Mouse (Mus musculus): ENCODE data around the gene AI182371.

Gene AI182371

DNA sequence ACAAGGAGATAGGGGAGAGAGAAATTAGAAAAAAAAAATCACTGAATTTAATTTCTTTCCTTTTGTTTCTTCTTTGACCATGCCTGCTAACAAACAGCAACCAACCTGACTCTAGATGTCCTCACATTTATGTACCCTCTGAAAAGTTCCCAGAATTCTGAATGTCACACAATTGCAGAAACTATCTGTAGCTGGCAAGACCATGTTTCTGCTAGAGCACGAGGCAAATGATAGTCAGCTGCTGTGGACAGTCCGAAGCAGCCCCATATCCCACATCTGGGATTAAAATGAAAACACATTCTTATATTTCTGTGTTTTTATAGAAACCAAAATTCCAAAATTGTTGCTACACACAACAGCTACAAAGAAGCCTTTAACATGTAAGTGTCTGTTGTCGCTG lies at the start of gene AI182371:
AI182371 (minus strand) TSS at position 101 of the 400 bp plus-strand sequence.
- DNase-seq (ENCODE audit: low spot score in 2 of 2): no peak

DNA sequence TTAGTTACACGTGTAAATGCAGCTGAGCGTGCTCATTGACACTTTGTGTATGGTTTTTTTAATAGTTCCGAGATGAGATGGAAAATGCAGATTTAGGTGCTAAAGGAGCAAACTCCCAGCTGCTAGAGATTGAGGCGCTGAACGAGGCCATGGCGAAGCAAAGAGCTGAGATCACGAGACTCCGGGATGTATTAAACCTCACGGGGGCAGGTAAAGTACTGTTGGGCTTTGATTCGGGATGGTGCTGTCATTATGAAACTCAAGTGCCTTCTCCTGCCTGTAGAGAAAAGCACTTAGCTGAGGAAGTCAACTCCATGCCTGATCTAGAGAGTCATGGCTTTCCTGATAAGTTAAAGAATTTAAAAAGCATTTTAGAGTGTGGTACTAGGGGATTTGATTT lies 47.5 kb upstream of the AI182371 start:
- DNase-seq (ENCODE audit: low spot score in 2 of 2): no peak

DNA sequence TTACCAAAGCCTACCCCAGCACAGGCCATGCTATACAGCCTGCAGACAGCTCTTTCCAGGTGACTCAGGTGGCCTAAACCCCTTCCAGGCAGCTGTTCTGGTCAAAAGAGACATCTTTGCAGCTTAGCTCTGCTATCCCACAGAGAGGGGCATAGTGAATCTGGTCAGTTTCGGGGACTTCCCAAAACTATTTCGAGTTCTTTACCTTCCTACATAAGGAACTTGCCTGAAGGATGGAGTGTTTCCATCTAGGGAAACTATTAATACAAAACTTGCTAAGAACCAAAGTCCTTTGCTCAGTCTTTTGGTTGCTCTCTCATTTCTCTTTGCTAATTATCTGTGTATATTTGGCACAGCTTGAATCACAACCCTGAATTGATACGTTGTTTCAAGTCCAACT lies 40.3 kb upstream of the AI182371 start:
- no peak for DNase-seq (ENCODE audit: low spot score in 2 of 2)

DNA sequence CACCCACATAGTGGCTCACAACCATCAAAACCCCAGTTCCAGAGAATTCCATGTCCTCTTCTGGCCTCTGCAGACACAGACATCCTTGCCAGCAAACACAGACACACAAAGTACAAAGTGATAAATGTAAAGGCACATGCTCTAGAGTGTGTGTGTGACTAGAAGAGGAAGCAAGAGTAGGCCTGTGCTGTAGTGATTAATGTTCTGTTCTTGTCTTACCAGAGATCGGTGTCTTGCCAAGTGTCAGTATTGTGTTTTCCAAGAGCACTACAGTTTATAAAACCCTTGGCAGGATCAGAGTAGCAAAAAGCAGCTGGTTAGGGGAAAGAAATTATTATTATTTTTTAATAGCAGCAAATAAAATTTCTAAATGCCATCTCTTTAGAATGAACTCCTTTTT lies 37.2 kb upstream of the AI182371 start:
- DNase-seq (ENCODE audit: low spot score in 2 of 2): no peak

DNA sequence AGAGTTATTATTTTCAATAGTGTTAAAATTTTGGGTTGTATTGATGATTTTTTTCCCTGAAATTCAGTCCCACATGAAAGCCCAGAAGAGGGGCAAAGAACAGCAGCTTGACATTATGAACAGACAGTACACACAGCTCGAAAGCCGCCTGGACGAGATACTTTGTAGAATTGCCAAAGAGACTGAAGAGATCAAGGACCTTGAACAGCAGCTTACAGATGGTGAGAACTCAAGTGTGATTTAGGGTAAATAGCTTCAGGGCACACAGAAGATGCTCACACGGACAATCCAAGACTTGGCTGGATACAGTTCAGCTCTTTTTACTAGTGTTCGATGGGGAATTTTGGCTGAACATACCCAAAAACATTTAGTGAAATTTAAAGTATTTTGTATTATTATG lies 32.5 kb upstream of the AI182371 start:
- DNase-seq (ENCODE audit: low spot score in 2 of 2): no peak

DNA sequence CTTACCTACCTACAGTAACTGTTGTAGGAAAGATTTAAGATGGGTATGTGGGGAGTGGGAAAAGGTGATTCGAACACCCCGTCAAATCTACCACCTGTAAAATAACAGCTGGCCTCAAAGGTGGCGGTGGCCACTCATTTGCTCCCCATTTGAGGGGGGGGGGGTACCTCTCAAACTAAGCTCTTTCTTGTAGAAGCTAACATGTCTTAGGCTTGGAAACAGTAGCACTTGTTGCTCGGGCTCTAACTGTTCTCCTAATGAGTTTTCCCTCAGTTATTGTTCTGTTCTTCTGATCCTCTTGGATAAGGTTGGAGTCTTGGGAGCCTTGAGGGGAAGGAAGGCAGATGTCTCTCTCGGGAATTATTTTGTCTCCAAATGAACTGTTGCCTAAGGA lies 31.3 kb upstream of the AI182371 start:
- no peak for DNase-seq (ENCODE audit: low spot score in 2 of 2)

DNA sequence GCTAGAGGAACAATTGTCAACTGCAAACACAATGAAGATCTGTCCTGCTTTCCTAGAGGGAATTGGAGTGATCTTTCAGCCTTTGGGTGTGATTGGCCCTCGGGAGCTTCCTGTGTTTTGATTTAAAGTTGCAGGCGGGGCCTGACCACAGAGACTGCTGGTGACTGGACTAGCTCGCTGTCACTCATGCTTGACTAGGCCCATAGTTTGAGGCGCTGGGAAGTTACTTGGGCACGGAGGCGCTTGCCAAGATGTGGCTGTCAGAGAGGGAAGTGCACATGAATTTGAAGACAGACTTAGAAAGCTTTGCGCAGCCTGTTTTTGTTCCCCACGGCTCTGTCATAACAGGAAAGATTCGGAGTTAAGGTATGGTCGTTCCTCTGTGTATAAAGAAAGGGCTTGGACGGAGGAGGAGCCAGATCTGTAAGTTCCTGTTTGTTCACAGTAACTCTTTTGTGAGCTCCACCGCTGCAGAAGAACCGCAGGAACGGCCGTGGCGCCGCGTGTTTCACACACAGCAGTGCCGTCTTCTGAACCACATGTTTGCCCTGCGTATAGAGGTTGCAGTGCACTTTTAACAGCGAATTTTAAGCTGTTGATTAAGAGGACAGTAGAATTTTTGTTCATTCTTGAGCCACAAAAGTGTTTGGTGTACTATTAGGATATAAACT lies 30.8 kb upstream of the AI182371 start:
- DNase-seq (ENCODE audit: low spot score in 2 of 2): peak; percentile 77 to 83

DNA sequence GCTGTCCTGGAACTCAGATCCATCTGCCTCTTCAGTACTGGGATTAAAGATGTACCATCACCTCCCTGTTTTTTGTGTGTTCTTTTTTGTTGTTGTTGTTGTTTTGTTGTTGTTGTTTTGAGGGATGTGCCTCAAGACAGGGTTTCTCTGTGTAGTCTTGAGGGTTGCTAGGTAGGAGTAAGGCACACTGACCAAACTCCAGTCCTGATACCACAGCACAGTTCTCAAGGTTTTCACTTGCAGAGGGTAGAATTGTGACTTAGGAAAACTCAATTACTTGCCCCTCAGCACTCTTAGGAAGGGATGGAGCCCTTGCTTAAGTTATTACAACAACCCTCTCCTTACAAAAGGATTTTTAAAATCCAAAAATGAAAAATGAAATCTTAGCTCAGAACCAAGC lies 30.1 kb upstream of the AI182371 start:
- DNase-seq (ENCODE audit: low spot score in 2 of 2): no peak

DNA sequence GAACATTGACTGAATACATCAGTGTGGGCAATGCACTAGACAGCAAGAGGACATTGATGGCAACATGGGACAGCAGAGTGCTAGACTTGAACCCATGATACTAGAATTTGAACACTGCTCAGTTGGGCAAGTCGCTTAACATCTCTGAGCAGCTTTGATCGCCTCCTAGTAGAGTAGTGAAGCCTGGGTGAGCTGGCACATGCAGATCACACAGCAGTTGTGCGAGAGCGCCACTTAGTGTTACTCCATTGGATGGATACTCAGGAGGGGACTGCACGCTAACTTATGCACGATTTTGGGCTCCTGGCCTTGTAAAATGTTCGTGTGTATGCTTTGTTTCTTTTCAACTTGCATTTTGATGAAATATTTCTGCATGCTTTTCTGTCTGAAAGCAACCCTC lies 23.4 kb upstream of the AI182371 start:
- DNase-seq (ENCODE audit: low spot score in 2 of 2): no peak

DNA sequence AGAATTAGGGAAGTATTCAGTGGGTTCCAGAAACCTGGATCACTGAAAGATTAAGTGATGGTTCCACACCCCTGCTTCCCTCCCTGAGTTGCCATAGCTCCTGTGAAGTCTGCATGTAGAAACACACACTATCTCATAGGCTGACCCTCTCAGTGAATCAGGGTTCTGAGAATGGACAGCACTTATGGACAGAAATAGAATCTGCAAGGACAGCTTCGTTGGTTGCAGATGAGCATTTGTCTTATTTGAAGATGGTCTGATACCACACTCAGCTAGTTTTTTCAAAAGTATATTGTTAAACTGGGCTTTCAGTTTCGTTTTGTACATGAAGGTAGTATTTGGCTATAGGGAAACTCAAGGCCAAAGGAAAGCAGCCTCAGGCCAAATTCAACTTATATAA lies 9.2 kb upstream of the AI182371 start:
- DNase-seq (ENCODE audit: low spot score in 2 of 2): no peak

DNA sequence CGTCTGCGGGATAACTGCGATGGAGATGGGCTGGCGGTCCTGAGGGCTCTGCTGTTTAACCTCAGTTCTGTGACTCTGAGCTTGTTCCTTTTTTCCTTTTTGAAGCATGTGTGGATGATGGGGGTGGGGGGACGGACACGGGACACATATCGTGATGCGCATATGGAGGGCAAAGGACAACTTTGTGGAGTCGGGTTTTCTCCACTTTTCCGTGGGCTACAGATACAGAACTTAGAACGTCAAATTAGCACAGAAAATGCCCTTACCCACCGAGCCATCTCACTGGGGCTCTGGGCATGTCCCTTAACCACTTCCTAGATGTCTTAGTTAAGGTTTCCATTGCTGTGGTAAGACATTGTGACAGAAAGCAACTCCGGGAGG lies 8.6 kb upstream of the AI182371 start:
- no peak for DNase-seq (ENCODE audit: low spot score in 2 of 2)

DNA sequence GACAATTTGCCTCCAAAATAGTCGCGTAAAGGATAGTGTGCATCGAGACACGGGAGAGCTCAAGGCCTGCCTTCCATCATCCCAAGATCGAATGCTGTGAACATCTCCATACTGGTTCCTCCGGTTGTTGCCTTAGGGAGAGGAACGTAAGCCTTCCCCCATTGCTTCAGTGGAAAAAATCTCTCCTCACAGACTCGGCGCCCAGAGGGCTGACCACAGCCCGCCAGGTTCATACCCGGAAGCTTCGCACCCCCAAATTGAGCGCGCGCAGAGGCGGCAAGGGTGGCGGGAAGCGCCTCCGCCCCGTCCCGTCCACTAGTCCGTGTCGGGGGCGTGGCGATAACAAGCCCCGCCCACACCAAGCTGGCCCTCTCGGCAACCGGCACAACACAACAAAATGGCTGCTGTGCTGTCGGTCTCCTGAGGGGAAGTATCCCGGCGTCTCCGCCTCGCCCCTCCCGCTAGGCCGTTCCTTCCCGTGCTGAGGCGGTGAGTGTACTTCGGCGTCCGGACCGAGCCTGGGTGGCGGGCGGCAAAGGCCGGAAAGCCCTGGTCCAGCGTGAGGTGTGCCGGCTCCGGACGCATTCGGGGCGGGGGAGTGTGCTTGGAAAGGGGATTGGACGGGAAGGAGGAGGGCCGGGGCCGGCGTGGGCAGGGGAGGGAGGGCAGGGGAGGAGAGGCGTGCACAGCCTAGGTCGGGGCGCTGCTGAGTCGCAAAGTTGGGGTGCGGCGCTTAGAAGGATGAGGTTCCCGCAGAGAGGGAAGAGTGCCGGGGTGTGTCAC lies 8.0 kb upstream of the AI182371 start, which contains the start of gene Cntrl:
Cntrl (plus strand) TSS at position 352 of the 783 bp plus-strand sequence.
- peak; percentile 93 to 96 for DNase-seq (ENCODE audit: low spot score in 2 of 2)

DNA sequence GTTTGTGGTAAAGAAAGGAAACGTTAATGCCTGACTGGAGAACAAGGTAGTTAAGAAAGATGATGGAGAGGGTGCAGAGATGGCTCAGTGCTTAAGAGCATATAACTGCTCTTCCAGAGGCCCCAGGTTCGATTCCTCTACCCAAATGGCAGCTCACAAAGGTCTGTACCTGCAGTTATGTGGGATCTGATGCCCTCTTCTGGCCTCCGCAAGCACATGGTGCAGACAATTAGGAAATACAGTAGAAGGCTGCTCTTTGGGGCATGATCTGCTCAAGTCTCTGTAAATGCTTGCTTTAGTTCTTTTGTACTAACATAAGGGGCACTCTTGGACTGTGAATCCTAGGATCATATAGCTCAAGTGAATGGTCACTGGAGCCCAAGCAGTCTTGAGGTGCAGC lies 7.4 kb upstream of the AI182371 start:
- DNase-seq (ENCODE audit: low spot score in 2 of 2): peak in 1 of 2 experiments; percentile 40

DNA sequence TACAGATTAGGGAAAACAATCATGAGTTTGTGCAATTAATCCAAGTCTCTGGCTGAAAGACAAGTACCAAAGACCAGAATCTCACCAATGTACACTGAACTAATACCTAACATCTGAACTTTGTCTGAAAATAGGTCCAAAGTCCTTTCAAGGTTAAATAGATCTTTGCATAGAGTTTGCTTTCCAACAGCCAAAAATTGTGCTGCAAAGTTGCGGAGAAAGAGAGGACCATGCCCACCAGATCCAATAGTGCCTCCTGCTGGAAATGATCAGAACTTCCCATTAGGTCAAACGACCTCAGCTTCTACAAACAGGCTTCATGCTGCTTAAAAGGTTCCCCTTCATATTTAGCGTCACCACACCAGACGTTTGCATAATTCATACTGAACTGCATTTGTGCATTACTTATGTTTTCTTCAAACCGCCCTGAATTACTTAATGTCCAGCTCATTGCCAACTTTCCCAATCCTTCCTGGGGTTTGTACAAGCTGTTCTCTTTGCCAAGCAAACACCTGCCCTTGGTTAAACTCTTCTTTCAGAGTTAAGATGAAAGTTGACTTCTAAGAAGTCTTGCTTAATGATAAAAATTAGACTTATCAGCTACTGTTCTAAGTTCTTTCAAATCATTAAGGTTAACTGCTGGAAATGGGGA lies 6.8 kb upstream of the AI182371 start:
- peak in 1 of 2 experiments; percentile 23 for DNase-seq (ENCODE audit: low spot score in 2 of 2)

DNA sequence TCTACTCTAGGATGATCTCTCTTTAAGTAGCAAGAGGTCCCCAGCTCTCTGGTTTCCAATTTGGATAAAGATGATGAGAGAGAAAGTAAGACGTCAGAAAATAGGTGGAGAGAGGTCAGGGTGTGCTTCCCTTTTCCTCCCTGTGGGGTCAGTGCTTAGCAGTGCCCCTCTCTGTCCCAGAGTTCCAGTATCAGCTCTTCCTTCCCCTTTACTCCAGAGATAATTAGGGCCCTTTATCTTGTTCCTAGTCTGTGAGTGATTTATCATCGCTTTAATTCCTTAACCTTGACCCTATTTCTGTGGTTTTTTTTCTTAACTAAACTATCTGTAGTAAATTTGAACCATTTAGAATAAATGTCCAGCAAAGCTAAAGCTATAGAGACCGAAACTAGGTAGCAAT lies 3.5 kb upstream of the AI182371 start:
- DNase-seq (ENCODE audit: low spot score in 2 of 2): no peak

DNA sequence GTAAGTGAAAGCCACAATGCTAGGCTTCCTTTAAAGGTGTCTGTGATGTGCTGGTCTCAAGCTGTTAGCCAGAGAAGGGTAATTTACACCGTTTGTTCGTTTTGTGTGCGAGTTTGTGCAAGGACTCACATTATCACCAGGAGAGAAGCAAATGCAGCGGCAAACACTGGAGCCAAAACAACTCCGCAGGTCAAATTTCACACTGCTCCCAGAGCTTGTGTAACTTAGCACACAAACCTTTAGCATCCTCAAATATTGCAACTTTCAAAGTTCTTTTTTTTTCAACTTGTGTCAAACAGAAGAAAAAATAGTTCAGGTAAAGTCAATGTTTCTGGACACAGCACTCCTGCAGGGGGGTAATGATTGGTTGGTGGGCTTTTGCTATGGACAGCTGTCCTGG lies 2.2 kb upstream of the AI182371 start:
- no peak for DNase-seq (ENCODE audit: low spot score in 2 of 2)

DNA sequence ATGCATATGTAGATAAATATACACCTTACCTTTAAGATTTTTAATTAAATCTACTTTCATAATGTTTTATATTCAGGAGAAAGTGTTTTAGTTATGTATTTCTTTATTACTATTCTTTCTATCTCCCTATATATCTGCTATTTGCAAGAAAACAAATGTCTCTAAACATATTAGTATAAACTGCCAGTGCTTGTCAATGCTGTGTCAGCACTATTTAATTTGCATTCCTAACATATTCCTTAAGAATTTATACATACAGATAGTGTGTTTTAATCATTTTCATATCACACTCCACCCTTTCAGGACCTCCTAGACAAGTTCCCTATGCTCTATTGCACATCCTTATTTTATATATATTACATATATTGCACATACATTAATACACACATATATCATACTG lies 1.4 kb upstream of the AI182371 start:
- no peak for DNase-seq (ENCODE audit: low spot score in 2 of 2)

DNA sequence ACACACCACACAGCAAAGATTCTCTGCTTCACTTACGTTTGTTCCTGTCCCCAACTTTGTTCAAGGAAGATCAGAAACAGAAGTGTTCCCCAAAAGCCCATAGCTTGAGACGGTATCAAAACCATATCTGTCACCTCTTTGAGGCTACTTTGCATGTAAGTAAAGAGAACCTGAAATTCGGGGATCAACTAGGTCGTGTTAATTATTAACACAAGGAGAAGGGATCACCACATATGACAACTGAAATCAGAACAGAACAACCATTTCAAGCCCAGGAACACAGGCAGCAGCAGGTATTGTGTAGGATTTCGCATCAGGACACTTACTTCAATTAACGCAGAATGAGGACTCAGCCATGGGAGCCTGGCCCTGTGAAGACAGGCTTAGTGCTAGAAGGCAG lies 814 bp downstream of the AI182371 start:
- DNase-seq (ENCODE audit: low spot score in 2 of 2): no peak

DNA sequence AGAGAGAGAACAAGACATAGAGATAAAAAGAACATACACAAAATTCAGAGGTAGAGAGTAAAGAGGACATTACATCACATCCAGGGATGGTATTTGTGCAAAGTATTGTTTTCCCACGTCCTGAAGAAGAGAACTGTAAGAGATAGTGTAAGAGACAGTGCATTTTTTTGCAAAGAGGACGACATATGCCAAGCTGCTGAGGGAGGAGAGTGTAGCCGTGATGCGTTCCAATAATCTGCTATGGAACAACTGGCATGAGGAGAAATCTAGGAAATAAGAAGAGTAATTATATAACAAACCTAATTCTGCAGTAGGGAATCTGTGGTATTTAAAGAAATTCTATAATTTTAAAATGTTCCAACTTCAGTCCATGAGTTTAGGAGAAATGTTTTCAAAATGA lies 13.9 kb downstream of the AI182371 start:
- no peak for DNase-seq (ENCODE audit: low spot score in 2 of 2)

DNA sequence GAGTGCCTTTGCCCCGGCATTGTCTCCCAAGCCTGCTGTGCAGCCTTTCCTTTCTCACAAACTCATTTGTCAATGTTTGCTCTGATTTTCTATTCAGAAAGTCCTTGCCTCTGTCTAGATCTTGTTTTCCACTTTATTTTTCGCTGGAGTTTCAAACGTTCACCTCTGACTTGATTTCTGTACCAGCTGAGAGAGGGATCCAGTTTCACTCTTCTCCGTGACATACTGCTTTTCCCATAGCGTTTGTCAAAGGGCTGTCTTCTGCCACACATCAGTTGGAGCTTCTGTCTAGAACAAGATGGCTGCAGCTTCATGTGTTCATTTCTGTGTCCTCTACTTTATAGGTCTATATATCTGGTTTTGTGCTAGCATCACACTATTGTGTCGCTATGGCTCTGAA lies 22.2 kb downstream of the AI182371 start:
- no peak for DNase-seq (ENCODE audit: low spot score in 2 of 2)

DNA sequence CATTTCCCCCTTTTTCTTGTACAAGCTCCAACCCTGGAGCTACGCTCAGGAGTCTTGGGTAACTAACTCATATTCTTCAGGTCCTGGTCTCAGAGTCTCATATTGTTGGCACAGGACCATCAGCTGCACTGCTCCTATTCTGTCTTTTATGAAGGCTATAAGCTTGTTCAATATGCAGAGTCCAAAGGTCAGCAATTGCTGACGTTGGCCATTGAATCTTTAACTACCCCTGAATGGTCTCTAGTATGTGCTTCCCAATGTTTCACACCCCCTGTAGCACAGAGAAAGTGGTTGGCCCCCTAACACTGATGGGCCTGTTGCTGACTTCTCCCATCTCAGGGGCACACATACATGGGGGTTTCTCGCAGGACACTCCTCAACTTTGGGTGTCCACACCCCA lies 27.0 kb downstream of the AI182371 start:
- DNase-seq (ENCODE audit: low spot score in 2 of 2): no peak

DNA sequence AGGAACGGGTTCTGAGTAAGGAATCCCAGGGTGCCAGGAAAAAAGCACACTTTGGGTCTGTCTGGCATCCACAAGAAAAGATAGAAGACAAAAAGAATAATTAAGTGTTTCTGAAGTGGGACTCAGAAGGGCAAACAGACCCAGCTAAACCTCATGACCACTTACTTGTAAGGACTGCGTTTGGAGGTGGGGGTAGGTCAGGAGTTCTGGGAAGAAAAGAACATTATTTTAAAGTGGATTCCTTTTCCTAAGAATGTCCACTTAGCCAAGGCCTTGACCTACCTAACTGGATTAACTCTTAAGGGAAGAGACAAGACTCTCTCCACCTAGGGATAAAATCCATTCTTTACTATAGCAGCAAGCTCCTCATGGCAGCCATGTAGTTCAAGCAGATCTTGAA lies 28.8 kb downstream of the AI182371 start:
- DNase-seq (ENCODE audit: low spot score in 2 of 2): no peak

DNA sequence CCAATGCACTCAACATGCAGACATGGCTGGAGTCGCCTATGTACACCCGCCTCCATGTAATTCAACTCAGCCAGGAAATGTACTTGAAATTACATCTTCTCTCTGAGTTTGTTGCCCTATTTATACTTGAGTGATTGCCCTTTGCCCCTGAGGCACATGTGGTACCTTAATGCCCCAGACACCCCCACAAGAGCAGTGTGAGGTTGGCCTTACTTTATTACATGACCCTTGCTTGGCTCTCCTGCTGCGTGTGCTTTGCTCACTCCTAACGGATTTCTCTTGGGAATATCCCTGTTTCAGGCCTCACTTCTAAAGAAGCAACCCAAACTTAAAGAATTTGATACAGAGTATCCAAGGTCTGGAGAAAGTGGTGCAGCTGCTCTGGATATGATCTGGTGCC lies 31.1 kb downstream of the AI182371 start:
- no peak for DNase-seq (ENCODE audit: low spot score in 2 of 2)

Data from spleen, postnatal 14 days (tissue).